Mouse (Mus musculus): Measurements from ENCODE around the gene Stx4a.
"Not testable (repeated sequence)": the region's sequence is repeated elsewhere in the genome, so short reads cannot be mapped to it uniquely, and the experiment has no call there.

Stx4a gene

GRCm38 (mm10) chr7:127815116-127815665, 8.9 kb upstream of the Stx4a start:
- DNase-seq (ENCODE audit: low spot score), result no peak

- peak; percentile 19 for DNase-seq (ENCODE audit: low spot score)
Measured at GRCm38 (mm10) chr7:127815954-127816821, 7.9 kb upstream of the Stx4a start.

- DNase-seq (ENCODE audit: low spot score), result no peak
Measured at GRCm38 (mm10) chr7:127817053-127817452, 7.0 kb upstream of the Stx4a start.

GRCm38 (mm10) chr7:127817776-127818175, 6.3 kb upstream of the Stx4a start:
- no peak for DNase-seq (ENCODE audit: low spot score)

GRCm38 (mm10) chr7:127820836-127821509, 3.1 kb upstream of the Stx4a start:
- no peak for DNase-seq (ENCODE audit: low spot score)

GRCm38 (mm10) chr7:127822494-127822893, 1.6 kb upstream of the Stx4a start:
- no peak for DNase-seq (ENCODE audit: low spot score)

GRCm38 (mm10) chr7:127823236-127824171, 590 bp upstream of the Stx4a start:
- DNase-seq (ENCODE audit: low spot score), result peak; percentile 16

- DNase-seq (ENCODE audit: low spot score), result no peak
Measured at GRCm38 (mm10) chr7:127835550-127835949, 11.5 kb downstream of the Stx4a start.

GRCm38 (mm10) chr7:127837473-127837872, 13.4 kb downstream of the Stx4a start:
- no peak for DNase-seq (ENCODE audit: low spot score)

- DNase-seq (ENCODE audit: low spot score), result not testable (repeated sequence)
Measured at GRCm38 (mm10) chr7:127837878-127838277, 13.8 kb downstream of the Stx4a start.

- DNase-seq (ENCODE audit: low spot score), result not testable (repeated sequence)
Measured at GRCm38 (mm10) chr7:127840031-127840430, 15.9 kb downstream of the Stx4a start.

GRCm38 (mm10) chr7:127840886-127841285, 16.8 kb downstream of the Stx4a start:
- DNase-seq (ENCODE audit: low spot score), result peak; percentile 16

- peak; percentile 93 for DNase-seq (ENCODE audit: low spot score)
Measured at GRCm38 (mm10) chr7:127841340-127842000, 17.4 kb downstream of the Stx4a start.

GRCm38 (mm10) chr7:127842001-127842718, 18.1 kb downstream of the Stx4a start:
- DNase-seq (ENCODE audit: low spot score), result peak; percentile 90

- no peak for DNase-seq (ENCODE audit: low spot score)
Measured at GRCm38 (mm10) chr7:127849973-127850875, 26.1 kb downstream of the Stx4a start.

- no peak for DNase-seq (ENCODE audit: low spot score)
Measured at GRCm38 (mm10) chr7:127850906-127851305, 26.8 kb downstream of the Stx4a start.

GRCm38 (mm10) chr7:127858258-127858657, 34.2 kb downstream of the Stx4a start:
- DNase-seq (ENCODE audit: low spot score), result no peak

- no peak for DNase-seq (ENCODE audit: low spot score)
Measured at GRCm38 (mm10) chr7:127866434-127866833, 42.3 kb downstream of the Stx4a start.

- no peak for DNase-seq (ENCODE audit: low spot score)
Measured at GRCm38 (mm10) chr7:127867641-127868040, 43.5 kb downstream of the Stx4a start.
